Mouse (Mus musculus): ENCODE measurements around the gene Tmem210. TPM values are rescaled to one million over a fixed set of nuclear protein-coding genes. Genes with fewer than 3 reads are reported as not detected.

Gene Tmem210
- polyA plus RNA-seq, 1 experiment from 2014 or later, result not detected

DNA sequence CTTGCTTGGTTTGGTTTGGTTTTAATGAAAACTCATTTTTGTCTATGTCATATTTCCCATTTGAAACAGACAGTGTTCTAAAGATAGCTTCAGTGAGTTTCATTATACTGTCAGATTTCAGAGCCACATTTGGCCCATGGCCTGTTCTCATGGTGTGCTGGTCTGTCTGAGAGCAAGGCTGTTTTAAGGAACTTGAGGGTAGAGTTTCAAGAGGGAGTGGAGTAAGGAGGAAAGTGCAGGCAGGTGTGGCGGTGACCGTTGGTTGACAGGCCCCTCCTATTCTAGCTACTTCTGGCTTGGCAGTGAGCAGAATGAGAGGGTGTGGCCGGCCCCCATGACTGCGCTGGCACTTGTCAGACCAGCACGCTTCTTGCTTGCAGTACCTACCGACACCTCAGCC, 50.4 kb downstream of the Tmem210 start:
- 97% methylated on average over 6 of the region's 6 CpGs for WGBS
- ATAC-seq (replicated peaks; ENCODE audit: insufficient number of reproducible peaks, low FRiP score, low TSS enrichment, low read depth), result no peak
- H3K36me3 ChIP-seq (replicated peaks; ENCODE audit: control insufficient read depth, insufficient read depth, low read depth, low read length), result peaks cover 10% of the 10 kb centered on the region

More for the DNA sequence above, 50.4 kb downstream of the Tmem210 start:
- Histone ChIP-seq H3K4me1 (ENCODE audit: control insufficient read depth, insufficient read depth, low read length) (no peaks in the 10 kb centered on the region; the same call in none of the 2 replicates), H3K27me3 (ENCODE audit: control insufficient read depth, insufficient read depth, low read length) (no peaks in the 10 kb centered on the region), H3K9me3 (replicated peaks; ENCODE audit: control insufficient read depth, low read length) (no peaks in the 10 kb centered on the region), H3K4me2 (ENCODE audit: low read depth, low read length) (no peak overlapping the region), H3K9ac (replicated peaks; ENCODE audit: low read length) (no peak overlapping the region), H3K27ac (replicated peaks; ENCODE audit: low read depth, low read length) (no peak overlapping the region), H3K4me3 (ENCODE audit: low read depth, low read length) (no peak overlapping the region)
- DNase-seq (ENCODE audit: low spot score), result no peak

Other genes starting within 250 kb of the Tmem210 start
- 29.5 and 36.2 TPM in 2 replicates for gene Nsmf, start 233.8 kb upstream of the Tmem210 start, polyA plus RNA-seq (2014; fragmentation: Nextera tagmentation; extraction: Ambion mirVana)
- gene Entpd8, start 207.8 kb upstream of the Tmem210 start, polyA plus RNA-seq (2014; fragmentation: Nextera tagmentation; extraction: Ambion mirVana), result not detected in 2 replicates
- 0.13 TPM in 1 of 2 replicates, not detected in the other for gene Noxa1, start 193.0 kb upstream of the Tmem210 start, polyA plus RNA-seq (2014; fragmentation: Nextera tagmentation; extraction: Ambion mirVana)
- 16.8 and 17.0 TPM in 2 replicates for gene Nrarp, start 107.4 kb upstream of the Tmem210 start, polyA plus RNA-seq (2014; fragmentation: Nextera tagmentation; extraction: Ambion mirVana)
- 1.9 and 2.6 TPM in 2 replicates for gene Tor4a, start 91.3 kb upstream of the Tmem210 start, polyA plus RNA-seq (2014; fragmentation: Nextera tagmentation; extraction: Ambion mirVana)
- 90.5 and 92.2 TPM in 2 replicates for gene Nelfb, start 76.7 kb upstream of the Tmem210 start, polyA plus RNA-seq (2014; fragmentation: Nextera tagmentation; extraction: Ambion mirVana)
- not detected in 2 replicates for gene Stpg3, start 73.5 kb upstream of the Tmem210 start, polyA plus RNA-seq (2014; fragmentation: Nextera tagmentation; extraction: Ambion mirVana)
- gene Fam166a, start 69.4 kb upstream of the Tmem210 start, polyA plus RNA-seq (2014; fragmentation: Nextera tagmentation; extraction: Ambion mirVana), result 1.4 TPM in 1 of 2 replicates, not detected in the other
- 456 and 490 TPM in 2 replicates for gene Tubb4b, start 63.4 kb upstream of the Tmem210 start, polyA plus RNA-seq (2014; fragmentation: Nextera tagmentation; extraction: Ambion mirVana)
- gene Slc34a3, start 53.8 kb upstream of the Tmem210 start, polyA plus RNA-seq (2014; fragmentation: Nextera tagmentation; extraction: Ambion mirVana), result not detected in 2 replicates
- gene Rnf224, start 51.4 kb upstream of the Tmem210 start, polyA plus RNA-seq (2014; fragmentation: Nextera tagmentation; extraction: Ambion mirVana), result not detected in 2 replicates
- 7.4 and 10.4 TPM in 2 replicates for gene Rnf208, start 45.9 kb upstream of the Tmem210 start, polyA plus RNA-seq (2014; fragmentation: Nextera tagmentation; extraction: Ambion mirVana)
- gene Cysrt1, start 45.7 kb upstream of the Tmem210 start, polyA plus RNA-seq (2014; fragmentation: Nextera tagmentation; extraction: Ambion mirVana), result 0.50 TPM in 1 of 2 replicates, not detected in the other
- 3.3 and 4.2 TPM in 2 replicates for gene AL732309.1, start 41.3 kb upstream of the Tmem210 start, polyA plus RNA-seq (2014; fragmentation: Nextera tagmentation; extraction: Ambion mirVana)
- gene Tmem203, start 32.7 kb upstream of the Tmem210 start, polyA plus RNA-seq (2014; fragmentation: Nextera tagmentation; extraction: Ambion mirVana), result 12.8 and 13.3 TPM in 2 replicates
- 4.3 and 4.9 TPM in 2 replicates for gene Tprn, start 25.5 kb upstream of the Tmem210 start, polyA plus RNA-seq (2014; fragmentation: Nextera tagmentation; extraction: Ambion mirVana)
- 253 and 254 TPM in 2 replicates for gene Ssna1, start 15.7 kb upstream of the Tmem210 start, polyA plus RNA-seq (2014; fragmentation: Nextera tagmentation; extraction: Ambion mirVana)
- 111 and 113 TPM in 2 replicates for gene Anapc2, start 15.7 kb upstream of the Tmem210 start, polyA plus RNA-seq (2014; fragmentation: Nextera tagmentation; extraction: Ambion mirVana)
- gene Lrrc26, start 1.8 kb downstream of the Tmem210 start, polyA plus RNA-seq (2014; fragmentation: Nextera tagmentation; extraction: Ambion mirVana), result not detected in 2 replicates
- 1.6 TPM in 2 replicates for gene Grin1, start 31.0 kb downstream of the Tmem210 start, polyA plus RNA-seq (2014; fragmentation: Nextera tagmentation; extraction: Ambion mirVana)
- 87.2 and 92.7 TPM in 2 replicates for gene Man1b1, start 44.2 kb downstream of the Tmem210 start, polyA plus RNA-seq (2014; fragmentation: Nextera tagmentation; extraction: Ambion mirVana)
- 18.2 and 19.1 TPM in 2 replicates for gene Dpp7, start 68.2 kb downstream of the Tmem210 start, polyA plus RNA-seq (2014; fragmentation: Nextera tagmentation; extraction: Ambion mirVana)
- 5.2 and 8.9 TPM in 2 replicates for gene Uap1l1, start 77.5 kb downstream of the Tmem210 start, polyA plus RNA-seq (2014; fragmentation: Nextera tagmentation; extraction: Ambion mirVana)
- 39.1 and 43.2 TPM in 2 replicates for gene Sapcd2, start 84.2 kb downstream of the Tmem210 start, polyA plus RNA-seq (2014; fragmentation: Nextera tagmentation; extraction: Ambion mirVana)
- 0.10 and 0.28 TPM in 2 replicates for gene Entpd2, start 107.7 kb downstream of the Tmem210 start, polyA plus RNA-seq (2014; fragmentation: Nextera tagmentation; extraction: Ambion mirVana)
- 26.8 and 38.0 TPM in 2 replicates for gene Npdc1, start 111.2 kb downstream of the Tmem210 start, polyA plus RNA-seq (2014; fragmentation: Nextera tagmentation; extraction: Ambion mirVana)
- not detected in 2 replicates for gene Fut7, start 135.1 kb downstream of the Tmem210 start, polyA plus RNA-seq (2014; fragmentation: Nextera tagmentation; extraction: Ambion mirVana)
- 2.2 TPM in 2 replicates for gene Abca2, start 140.6 kb downstream of the Tmem210 start, polyA plus RNA-seq (2014; fragmentation: Nextera tagmentation; extraction: Ambion mirVana)
- gene Clic3, start 168.7 kb downstream of the Tmem210 start, polyA plus RNA-seq (2014; fragmentation: Nextera tagmentation; extraction: Ambion mirVana), result 0.71 TPM in 1 of 2 replicates, not detected in the other
- 12.4 and 14.3 TPM in 2 replicates for gene Paxx, start 172.9 kb downstream of the Tmem210 start, polyA plus RNA-seq (2014; fragmentation: Nextera tagmentation; extraction: Ambion mirVana)
- 0.26 and 0.28 TPM in 2 replicates for gene Ptgds, start 181.9 kb downstream of the Tmem210 start, polyA plus RNA-seq (2014; fragmentation: Nextera tagmentation; extraction: Ambion mirVana)
- not detected in 2 replicates for gene Lcn12, start 205.8 kb downstream of the Tmem210 start, polyA plus RNA-seq (2014; fragmentation: Nextera tagmentation; extraction: Ambion mirVana)
- 51.1 and 56.4 TPM in 2 replicates for gene Fbxw5, start 212.6 kb downstream of the Tmem210 start, polyA plus RNA-seq (2014; fragmentation: Nextera tagmentation; extraction: Ambion mirVana)
- 3.8 and 4.3 TPM in 2 replicates for gene C8g, start 213.6 kb downstream of the Tmem210 start, polyA plus RNA-seq (2014; fragmentation: Nextera tagmentation; extraction: Ambion mirVana)

Data from embryonic facial prominence, embryonic 11.5 days (tissue).